Mouse (Mus musculus) MEL (cell line): ENCODE results near the gene Map1s.

Experiments
- CHD2 ChIP-seq: IDR thresholded peaks from 2 replicates; pipeline ENCODE4 v1.6.1; 2011; ENCODE audit warnings: low read length, improper control_type of control experiment
- MAFK ChIP-seq: IDR thresholded peaks from 2 replicates; pipeline ENCODE4 v1.6.1; 2011; ENCODE audit warnings: low read depth, mild to moderate bottlenecking, low read length, improper control_type of control experiment, borderline replicate concordance
- MAX ChIP-seq: IDR thresholded peaks from 2 replicates; pipeline ENCODE4 v1.6.1; 2011; ENCODE audit warnings: low read length, improper control_type of control experiment
- NRF1 ChIP-seq: IDR thresholded peaks from 2 replicates; pipeline ENCODE4 v1.6.1; 2014; ENCODE audit warnings: low read depth, mild to moderate bottlenecking, inconsistent platforms, low read length, improper control_type of control experiment, moderate library complexity; ENCODE audit not compliant: poor library complexity, insufficient read depth, severe bottlenecking

DNA sequence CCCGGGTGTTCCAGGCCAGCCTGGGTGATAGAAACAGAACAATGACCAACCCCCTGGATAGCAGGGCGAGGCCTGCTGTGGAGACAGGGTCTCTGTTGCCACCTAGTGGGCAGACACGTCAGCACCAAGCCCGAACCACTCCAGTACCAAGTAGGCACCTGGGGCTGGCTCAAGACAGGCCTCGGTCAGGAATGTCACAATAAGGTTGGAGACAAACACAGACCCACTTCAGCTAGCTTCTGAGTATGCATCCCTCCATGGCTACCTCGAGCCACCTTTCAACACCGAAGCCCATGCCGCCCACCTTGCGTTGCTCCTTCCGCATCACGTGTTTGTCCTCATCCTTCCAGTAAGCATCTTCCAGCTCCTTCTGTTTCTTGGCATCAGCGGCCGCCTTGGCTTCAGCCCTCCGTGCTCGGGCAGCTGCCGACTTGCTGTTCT lies 36.1 kb upstream of the Map1s start:
- TF ChIP-seq MAFK, result no peak
- no peak for TF ChIP-seq NRF1
- no peak for TF ChIP-seq MAX
- no peak for TF ChIP-seq CHD2
